Mouse (Mus musculus) embryonic fibroblast, embryonic 13.5 days (primary cell): ENCODE data around the gene Foxn3.

ENCODE experiments used
- CTCF ChIP-seq: IDR thresholded peaks from 2 replicates; pipeline ENCODE4 v1.5.1; 2011; ENCODE audit warnings: mild to moderate bottlenecking, control low read depth, low read length, moderate library complexity, borderline replicate concordance; ENCODE audit not compliant: insufficient read depth
- POLR2A ChIP-seq: IDR thresholded peaks from 2 replicates; pipeline ENCODE4 v1.6.1; 2011; ENCODE audit warnings: low read depth, mild to moderate bottlenecking, control low read depth, low read length, moderate library complexity

GRCm38 (mm10) chr12:99244673-99245072 lies 318.7 kb downstream of the Foxn3 start:
- TF ChIP-seq POLR2A (no peak), CTCF (no peak)
